Mouse (Mus musculus) lung, embryonic 16.5 days (tissue): ENCODE results near the gene Rundc1. TPM values are rescaled to one million over a fixed set of nuclear protein-coding genes. Genes with fewer than 3 reads are reported as not detected.
"Not testable (repeated sequence)": the region's sequence is repeated elsewhere in the genome, so short reads cannot be mapped to it uniquely, and the experiment has no call there.

Experiments
- ATAC-seq: fragments of 200-750 bp; cut with Nextera tagmentation; 2 replicates; pipeline ENCODE4 v1.8.0; 2017; ENCODE audit warnings: low read depth, mild to moderate bottlenecking, moderate library complexity
- H3K27ac ChIP-seq: fragments of 300-500 bp; sonication (generic); 2 replicates; pipeline ENCODE4 v1.5.1; 2014; ENCODE audit warnings: mild to moderate bottlenecking, control low read depth, low read length
- H3K27me3 ChIP-seq: fragments of 300-500 bp; sonication (generic); 2 replicates; pipeline ENCODE4 v1.6.1; 2014; ENCODE audit warnings: low read depth, low read length, mixed read lengths; ENCODE audit not compliant: control insufficient read depth, insufficient read depth
- H3K36me3 ChIP-seq: fragments of 300-500 bp; sonication (generic); 2 replicates; pipeline ENCODE4 v1.6.1; 2014; ENCODE audit warnings: low read length; ENCODE audit not compliant: control insufficient read depth, insufficient read depth
- H3K4me1 ChIP-seq: fragments of 300-500 bp; sonication (generic); replicated peaks from 2 replicates; pipeline ENCODE4 v1.6.1; 2014; ENCODE audit warnings: low read length, mixed read lengths; ENCODE audit not compliant: control insufficient read depth, insufficient read depth
- H3K4me2 ChIP-seq: fragments of 300-500 bp; sonication (generic); 2 replicates; pipeline ENCODE4 v1.6.1; 2014; ENCODE audit warnings: low read depth, low read length, control low read depth
- H3K4me3 ChIP-seq: fragments of 300-500 bp; sonication (generic); 2 replicates; pipeline ENCODE4 v1.5.1; 2014; ENCODE audit warnings: mild to moderate bottlenecking, low read length, control low read depth
- H3K9ac ChIP-seq: fragments of 300-500 bp; sonication (generic); 2 replicates; pipeline ENCODE4 v1.6.1; 2014; ENCODE audit warnings: low read length, control low read depth
- H3K9me3 ChIP-seq: fragments of 300-500 bp; sonication (generic); 2 replicates; pipeline ENCODE4 v1.6.1; 2016; ENCODE audit warnings: low read length; ENCODE audit not compliant: control insufficient read depth
- WGBS: fragments of 180-500 bp; shearing (Covaris S2); extraction: QIAGEN DNeasy Blood & Tissue Kit; methylation state at CpG from one replicate; pipeline ENCODE4 v1.1.7; 2014; 5-methylcytosine and 5-hydroxymethylcytosine counted together
- polyA plus RNA-seq: library from polyadenylated mRNA; unstranded; fragments of >200 nt; fragmentation: Nextera tagmentation; extraction: Ambion mirVana; gene quantifications from 2 replicates; pipeline ENCODE4 v1.2.1, GENCODE M21; 2015

The Rundc1 gene
- polyA plus RNA-seq, 1 experiment from 2014 or later = 19.9 TPM

GRCm38 (mm10) chr11:101467477-101468262, 42.8 kb downstream of the Rundc1 start:
- H3K9ac ChIP-seq = peak overlapping the region; percentile 75
- peak; percentile 80 for ATAC-seq
- no peaks in the 10 kb centered on the region for H3K9me3 ChIP-seq
- WGBS = under 1% methylated on average over 38 of the region's 54 CpGs
- H3K27ac ChIP-seq = no peak overlapping the region; the same call in none of the 2 replicates
- H3K4me2 ChIP-seq = peak overlapping the region; percentile 98
- H3K4me1 ChIP-seq = peaks cover 29% of the 10 kb centered on the region
- no peaks in the 10 kb centered on the region; the same call in 1 of the 2 replicates for H3K27me3 ChIP-seq
- H3K36me3 ChIP-seq = no peaks in the 10 kb centered on the region
- peak overlapping the region; percentile 81 for H3K4me3 ChIP-seq

GRCm38 (mm10) chr11:101468263-101468688, 43.4 kb downstream of the Rundc1 start:
- H3K4me1 ChIP-seq = peaks cover 26% of the 10 kb centered on the region
- H3K27me3 ChIP-seq = no peaks in the 10 kb centered on the region; the same call in 1 of the 2 replicates
- H3K4me3 ChIP-seq = peak overlapping the region; percentile 81
- no peaks in the 10 kb centered on the region for H3K36me3 ChIP-seq
- peak; percentile 10 for ATAC-seq
- under 1% methylated on average over 27 of the region's 31 CpGs for WGBS
- H3K4me2 ChIP-seq = peak overlapping the region; percentile 98
- H3K9ac ChIP-seq = peak overlapping the region; percentile 75
- H3K27ac ChIP-seq = no peak overlapping the region
- no peaks in the 10 kb centered on the region for H3K9me3 ChIP-seq

GRCm38 (mm10) chr11:101468731-101469130, 43.8 kb downstream of the Rundc1 start:
- ATAC-seq = no peak
- H3K4me1 ChIP-seq = peaks cover 22% of the 10 kb centered on the region
- 7% methylated on average over 13 of the region's 13 CpGs for WGBS

GRCm38 (mm10) chr11:101469155-101469554, 44.3 kb downstream of the Rundc1 start:
- WGBS = 55% methylated on average over 4 of the region's 4 CpGs

More at GRCm38 (mm10) chr11:101468731-101469130, 43.8 kb downstream of the Rundc1 start:
- H3K9me3 ChIP-seq = no peaks in the 10 kb centered on the region
- peak overlapping the region; percentile 75 for H3K9ac ChIP-seq
- H3K27me3 ChIP-seq = no peaks in the 10 kb centered on the region; the same call in 1 of the 2 replicates
- peak overlapping the region; percentile 98 for H3K4me2 ChIP-seq
- no peaks in the 10 kb centered on the region for H3K36me3 ChIP-seq
- no peak overlapping the region for H3K27ac ChIP-seq
- peak overlapping the region; percentile 81 for H3K4me3 ChIP-seq

GRCm38 (mm10) chr11:101470206-101470605, 45.3 kb downstream of the Rundc1 start:
- 54% methylated on average over 7 of the region's 7 CpGs for WGBS
- Histone ChIP-seq H3K9me3 (no peaks in the 10 kb centered on the region), H3K27me3 (no peaks in the 10 kb centered on the region; the same call in 1 of the 2 replicates), H3K9ac (no peak overlapping the region), H3K36me3 (no peaks in the 10 kb centered on the region), H3K27ac (no peak overlapping the region), H3K4me2 (no peak overlapping the region), H3K4me3 (no peak overlapping the region), H3K4me1 (peaks cover 16% of the 10 kb centered on the region)
- ATAC-seq = no peak

More at GRCm38 (mm10) chr11:101469155-101469554, 44.3 kb downstream of the Rundc1 start:
- H3K4me1 ChIP-seq = peaks cover 19% of the 10 kb centered on the region
- no peaks in the 10 kb centered on the region; the same call in 1 of the 2 replicates for H3K27me3 ChIP-seq
- H3K4me3 ChIP-seq = peak overlapping the region; percentile 81
- no peak overlapping the region; the same call in 1 of the 2 replicates for H3K9ac ChIP-seq
- no peak overlapping the region for H3K27ac ChIP-seq
- peak overlapping the region; percentile 98 for H3K4me2 ChIP-seq
- H3K9me3 ChIP-seq = no peaks in the 10 kb centered on the region
- H3K36me3 ChIP-seq = no peaks in the 10 kb centered on the region
- no peak for ATAC-seq

GRCm38 (mm10) chr11:101471926-101472325, 47.0 kb downstream of the Rundc1 start:
- no peak overlapping the region for H3K4me2 ChIP-seq
- ATAC-seq = no peak
- WGBS = 47% methylated on average over 3 of the region's 3 CpGs
- peaks cover 9% of the 10 kb centered on the region for H3K4me1 ChIP-seq
- H3K27me3 ChIP-seq = no peaks in the 10 kb centered on the region; the same call in 1 of the 2 replicates
- no peak overlapping the region for H3K9ac ChIP-seq
- no peak overlapping the region for H3K27ac ChIP-seq
- H3K4me3 ChIP-seq = no peak overlapping the region
- no peaks in the 10 kb centered on the region for H3K9me3 ChIP-seq
- no peaks in the 10 kb centered on the region for H3K36me3 ChIP-seq

- Histone ChIP-seq H3K36me3 (no peaks in the 10 kb centered on the region), H3K9ac (no peak overlapping the region), H3K4me2 (no peak overlapping the region), H3K4me3 (no peak overlapping the region), H3K27ac (no peak overlapping the region), H3K9me3 (no peaks in the 10 kb centered on the region), H3K27me3 (no peaks in the 10 kb centered on the region; the same call in 1 of the 2 replicates), H3K4me1 (peaks cover 8% of the 10 kb centered on the region)
- WGBS = 39% methylated on average over 7 of the region's 7 CpGs
- no peak for ATAC-seq
Measured at GRCm38 (mm10) chr11:101472336-101472735, 47.5 kb downstream of the Rundc1 start.

- not testable (repeated sequence) for H3K4me3 ChIP-seq, H3K9me3 ChIP-seq, H3K27ac ChIP-seq, H3K4me2 ChIP-seq, ATAC-seq, H3K36me3 ChIP-seq, H3K27me3 ChIP-seq, H3K4me1 ChIP-seq, H3K9ac ChIP-seq
- WGBS = 62% methylated on average over 1 of the region's 1 CpGs
Measured at GRCm38 (mm10) chr11:101473686-101474085, 48.8 kb downstream of the Rundc1 start.

- Histone ChIP-seq H3K9ac (no peak overlapping the region), H3K4me1 (peaks cover 6% of the 10 kb centered on the region), H3K4me3 (no peak overlapping the region), H3K27me3 (no peaks in the 10 kb centered on the region), H3K4me2 (no peak overlapping the region), H3K27ac (no peak overlapping the region), H3K36me3 (no peaks in the 10 kb centered on the region), H3K9me3 (no peaks in the 10 kb centered on the region)
- no peak for ATAC-seq
- 57% methylated on average over 5 of the region's 5 CpGs for WGBS
Measured at GRCm38 (mm10) chr11:101474298-101474697, 49.4 kb downstream of the Rundc1 start.
